Mouse (Mus musculus): ENCODE data around the gene Smbd1. TPM values are rescaled to one million over a fixed set of nuclear protein-coding genes. Genes with fewer than 3 reads are reported as not detected.

Smbd1 gene
- total RNA-seq (2014; fragmentation: Nextera tagmentation): not detected in 2 replicates
- not detected in 2 replicates for total RNA-seq (2017)
- polyA plus RNA-seq (2012): not detected in 2 replicates

DNA sequence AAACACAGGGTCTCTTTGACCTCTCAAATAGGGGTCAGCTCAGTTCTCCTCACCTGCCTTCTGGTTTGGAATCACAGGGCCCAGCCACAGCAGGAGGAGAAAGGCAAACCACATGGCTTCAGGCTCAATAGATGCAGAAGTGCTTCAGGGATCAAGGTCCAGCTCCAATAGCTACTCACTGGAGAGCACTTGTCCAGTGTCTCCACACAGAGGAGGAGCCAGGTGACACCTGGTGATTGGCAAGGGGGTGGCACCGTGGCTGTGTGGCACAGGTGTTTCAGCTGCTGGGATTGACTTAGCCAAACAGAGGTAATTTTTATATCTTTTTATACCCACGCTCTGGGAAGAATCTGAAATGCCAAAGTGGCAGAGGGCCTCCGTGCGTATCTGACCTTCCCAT is at the start of gene Smbd1:
Gene Smbd1 (minus strand): TSS at position 157 of the 400 bp plus-strand sequence.
- Histone ChIP-seq H3K4me1 (ENCODE audit: insufficient read depth, low read depth, low read length) (peaks cover 44% of the 10 kb centered on the region), H3K27me3 (ENCODE audit: insufficient read depth, low read length) (peaks cover 36% of the 10 kb centered on the region), H3K9me3 (replicated peaks) (no peaks in the 10 kb centered on the region), H3K4me3 (ENCODE audit: low read depth, low read length) (no peak within 1 kb of the TSS), H3K36me3 (replicated peaks) (no peaks in the 10 kb centered on the region)
- DNase-seq (ENCODE audit: low spot score) (no peak), ATAC-seq (ENCODE audit: extremely low read depth, insufficient number of reproducible peaks, low FRiP score, poor library complexity, severe bottlenecking) (no peak)
- TF ChIP-seq GATA2 (IDR thresholded peaks at IDR 0.05; ENCODE audit: borderline replicate concordance, low read depth, low read length) (no peak), TAL1 (conservative IDR thresholded peaks at IDR 0.05; ENCODE audit: low read depth, low read length) (no peak), GATA1 (IDR thresholded peaks at IDR 0.05; ENCODE audit: borderline replicate concordance, low read length) (no peak), CTCF (IDR thresholded peaks at IDR 0.05; ENCODE audit: low read depth, low read length) (no peak), POLR2AphosphoS5 (IDR thresholded peaks at IDR 0.05; ENCODE audit: insufficient replicate concordance, low read depth, low read length) (no peak)

DNA sequence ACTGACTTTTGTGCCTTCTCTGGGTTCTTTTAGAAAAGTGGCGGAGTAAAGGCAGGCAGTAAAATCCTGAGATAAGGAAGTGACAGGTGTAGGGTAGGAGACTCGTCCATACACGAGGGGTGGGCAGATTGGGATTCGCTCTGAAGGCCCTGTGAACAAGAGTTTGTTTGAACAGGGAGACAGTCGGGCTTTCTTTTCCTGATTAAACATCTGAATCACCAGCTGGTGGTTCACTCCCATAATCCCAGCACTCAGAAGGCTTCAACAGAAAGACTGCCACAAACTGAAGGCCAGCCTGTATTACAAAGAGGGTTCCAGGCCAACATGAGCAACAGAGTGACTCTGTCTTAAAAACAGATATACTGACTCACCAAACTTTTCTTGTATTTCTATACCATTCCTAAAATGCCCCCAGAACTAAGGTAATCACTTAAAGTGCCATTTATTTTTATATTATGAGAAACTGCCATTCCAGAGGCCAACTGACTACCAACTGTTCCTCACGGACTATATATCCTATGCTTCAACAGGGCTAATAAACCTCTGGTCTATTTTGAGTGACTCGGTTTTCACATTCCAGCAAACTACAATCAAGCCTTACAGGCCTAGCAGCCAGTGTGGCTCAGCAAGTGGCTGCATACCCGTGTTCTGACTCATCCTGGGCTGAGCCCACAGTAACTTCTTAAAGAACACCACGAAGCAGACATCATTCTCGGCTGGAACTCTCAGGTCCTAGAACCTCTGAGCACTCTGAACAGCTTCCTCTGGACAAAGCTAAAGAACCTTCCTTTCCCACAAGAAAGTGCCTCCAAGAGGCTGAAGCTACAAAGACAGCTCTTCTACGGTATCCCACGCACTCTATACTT is 48.7 kb upstream of the Smbd1 start:
- Histone ChIP-seq H3K9me3 (replicated peaks) (no peaks in the 10 kb centered on the region), H3K4me3 (ENCODE audit: low read depth, low read length) (no peak overlapping the region), H3K4me1 (ENCODE audit: insufficient read depth, low read depth, low read length) (peaks cover 6% of the 10 kb centered on the region; the same call in 1 of the 2 replicates), H3K36me3 (replicated peaks) (peaks cover 55% of the 10 kb centered on the region), H3K27me3 (ENCODE audit: insufficient read depth, low read length) (no peaks in the 10 kb centered on the region)
- ATAC-seq (ENCODE audit: extremely low read depth, insufficient number of reproducible peaks, low FRiP score, poor library complexity, severe bottlenecking) (no peak), DNase-seq (ENCODE audit: low spot score) (no peak)
- TF ChIP-seq TAL1 (conservative IDR thresholded peaks at IDR 0.05; ENCODE audit: low read depth, low read length) (no peak), POLR2AphosphoS5 (IDR thresholded peaks at IDR 0.05; ENCODE audit: insufficient replicate concordance, low read depth, low read length) (no peak), CTCF (IDR thresholded peaks at IDR 0.05; ENCODE audit: low read depth, low read length) (no peak), GATA1 (IDR thresholded peaks at IDR 0.05; ENCODE audit: borderline replicate concordance, low read length) (no peak), GATA2 (IDR thresholded peaks at IDR 0.05; ENCODE audit: borderline replicate concordance, low read depth, low read length) (no peak)

DNA sequence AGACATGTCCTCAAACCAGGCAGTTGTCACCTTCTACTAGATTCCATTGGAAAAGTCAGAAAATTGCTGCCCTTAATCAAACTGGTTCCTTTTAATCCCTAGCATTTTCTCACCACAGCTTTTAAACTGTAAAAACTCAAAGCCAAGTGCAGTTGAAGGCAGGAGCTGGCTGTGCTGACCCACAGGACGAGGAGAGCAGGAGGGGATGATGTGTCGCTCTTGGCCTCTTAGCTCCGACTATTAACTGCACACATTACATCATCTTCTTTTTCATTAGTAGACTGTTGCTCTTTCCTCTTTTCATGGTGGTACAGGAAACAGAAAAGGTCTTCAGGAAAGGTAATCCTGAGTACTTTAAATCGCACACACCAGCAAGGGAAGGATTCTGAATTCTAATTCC is 48.1 kb upstream of the Smbd1 start:
- TF ChIP-seq GATA2 (IDR thresholded peaks at IDR 0.05; ENCODE audit: borderline replicate concordance, low read depth, low read length) (no peak), TAL1 (conservative IDR thresholded peaks at IDR 0.05; ENCODE audit: low read depth, low read length) (no peak), CTCF (IDR thresholded peaks at IDR 0.05; ENCODE audit: low read depth, low read length) (no peak), POLR2AphosphoS5 (IDR thresholded peaks at IDR 0.05; ENCODE audit: insufficient replicate concordance, low read depth, low read length) (no peak), GATA1 (IDR thresholded peaks at IDR 0.05; ENCODE audit: borderline replicate concordance, low read length) (no peak)
- ATAC-seq (ENCODE audit: extremely low read depth, insufficient number of reproducible peaks, low FRiP score, poor library complexity, severe bottlenecking): no peak
- Histone ChIP-seq H3K4me1 (ENCODE audit: insufficient read depth, low read depth, low read length) (peaks cover 3% of the 10 kb centered on the region; the same call in 1 of the 2 replicates), H3K4me3 (ENCODE audit: low read depth, low read length) (no peak overlapping the region), H3K36me3 (replicated peaks) (peaks cover 53% of the 10 kb centered on the region), H3K27me3 (ENCODE audit: insufficient read depth, low read length) (no peaks in the 10 kb centered on the region), H3K9me3 (replicated peaks) (no peaks in the 10 kb centered on the region)
- no peak for DNase-seq (ENCODE audit: low spot score)

DNA sequence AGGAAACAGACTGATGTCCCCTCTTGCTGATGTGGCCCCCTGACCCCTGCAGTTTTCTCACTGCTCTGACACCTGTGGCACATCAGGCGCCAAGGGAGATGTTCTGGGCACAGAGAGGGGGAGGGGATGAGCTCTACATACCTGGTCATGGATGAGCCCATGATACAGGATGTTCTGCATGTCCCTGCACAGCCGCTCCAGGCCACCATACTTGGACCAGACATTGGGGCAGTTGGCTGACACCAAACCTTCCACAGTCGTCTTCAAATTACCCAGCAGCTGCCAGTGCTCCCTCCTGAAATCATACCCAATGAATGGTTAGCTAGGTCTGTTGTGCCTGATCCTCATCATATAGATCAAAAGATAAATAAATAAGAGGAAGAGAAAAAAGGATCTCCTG is 46.5 kb upstream of the Smbd1 start:
- Histone ChIP-seq H3K36me3 (replicated peaks) (peaks cover 56% of the 10 kb centered on the region), H3K9me3 (replicated peaks) (no peaks in the 10 kb centered on the region), H3K4me3 (ENCODE audit: low read depth, low read length) (no peak overlapping the region), H3K4me1 (ENCODE audit: insufficient read depth, low read depth, low read length) (peaks cover 3% of the 10 kb centered on the region; the same call in 1 of the 2 replicates), H3K27me3 (ENCODE audit: insufficient read depth, low read length) (no peaks in the 10 kb centered on the region)
- TF ChIP-seq POLR2AphosphoS5 (IDR thresholded peaks at IDR 0.05; ENCODE audit: insufficient replicate concordance, low read depth, low read length) (no peak), TAL1 (conservative IDR thresholded peaks at IDR 0.05; ENCODE audit: low read depth, low read length) (no peak), GATA1 (IDR thresholded peaks at IDR 0.05; ENCODE audit: borderline replicate concordance, low read length) (no peak), CTCF (IDR thresholded peaks at IDR 0.05; ENCODE audit: low read depth, low read length) (no peak), GATA2 (IDR thresholded peaks at IDR 0.05; ENCODE audit: borderline replicate concordance, low read depth, low read length) (no peak)
- no peak for DNase-seq (ENCODE audit: low spot score)
- no peak for ATAC-seq (ENCODE audit: extremely low read depth, insufficient number of reproducible peaks, low FRiP score, poor library complexity, severe bottlenecking)

DNA sequence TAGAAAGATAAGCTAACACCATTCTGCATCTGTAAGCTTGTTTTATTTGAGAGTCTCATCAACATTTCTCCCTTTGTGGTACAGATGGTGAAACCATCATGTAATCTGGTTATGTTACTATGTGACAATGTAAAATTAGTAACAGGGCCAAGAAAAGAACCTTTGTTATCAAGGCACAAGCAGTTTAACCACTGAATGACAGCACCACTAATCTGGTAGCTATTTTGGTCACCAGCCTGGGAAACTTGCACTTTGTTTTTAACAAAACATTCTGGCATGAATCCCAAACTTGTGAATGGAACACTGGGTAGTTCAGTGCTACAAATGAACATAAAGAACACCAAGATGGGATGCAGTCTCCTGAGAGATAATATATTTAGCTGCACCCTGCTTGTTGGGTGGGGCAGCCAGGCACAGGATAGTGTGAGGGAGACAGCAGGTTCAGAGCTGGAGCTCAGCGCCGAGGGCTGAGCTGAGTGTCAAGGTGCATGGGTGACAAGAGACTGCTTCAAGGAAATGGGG is 43.8 kb upstream of the Smbd1 start:
- ATAC-seq (ENCODE audit: extremely low read depth, insufficient number of reproducible peaks, low FRiP score, poor library complexity, severe bottlenecking): no peak
- H3K4me3 ChIP-seq (ENCODE audit: low read depth, low read length): no peak overlapping the region
- H3K27me3 ChIP-seq (ENCODE audit: insufficient read depth, low read length): no peaks in the 10 kb centered on the region
- peaks cover 3% of the 10 kb centered on the region; the same call in 1 of the 2 replicates for H3K4me1 ChIP-seq (ENCODE audit: insufficient read depth, low read depth, low read length)
- peaks cover 55% of the 10 kb centered on the region for H3K36me3 ChIP-seq (replicated peaks)
- DNase-seq (ENCODE audit: low spot score): no peak
- TF ChIP-seq TAL1 (conservative IDR thresholded peaks at IDR 0.05; ENCODE audit: low read depth, low read length) (no peak), GATA1 (IDR thresholded peaks at IDR 0.05; ENCODE audit: borderline replicate concordance, low read length) (no peak), GATA2 (IDR thresholded peaks at IDR 0.05; ENCODE audit: borderline replicate concordance, low read depth, low read length) (no peak), CTCF (IDR thresholded peaks at IDR 0.05; ENCODE audit: low read depth, low read length) (no peak), POLR2AphosphoS5 (IDR thresholded peaks at IDR 0.05; ENCODE audit: insufficient replicate concordance, low read depth, low read length) (no peak)
- no peaks in the 10 kb centered on the region for H3K9me3 ChIP-seq (replicated peaks)

DNA sequence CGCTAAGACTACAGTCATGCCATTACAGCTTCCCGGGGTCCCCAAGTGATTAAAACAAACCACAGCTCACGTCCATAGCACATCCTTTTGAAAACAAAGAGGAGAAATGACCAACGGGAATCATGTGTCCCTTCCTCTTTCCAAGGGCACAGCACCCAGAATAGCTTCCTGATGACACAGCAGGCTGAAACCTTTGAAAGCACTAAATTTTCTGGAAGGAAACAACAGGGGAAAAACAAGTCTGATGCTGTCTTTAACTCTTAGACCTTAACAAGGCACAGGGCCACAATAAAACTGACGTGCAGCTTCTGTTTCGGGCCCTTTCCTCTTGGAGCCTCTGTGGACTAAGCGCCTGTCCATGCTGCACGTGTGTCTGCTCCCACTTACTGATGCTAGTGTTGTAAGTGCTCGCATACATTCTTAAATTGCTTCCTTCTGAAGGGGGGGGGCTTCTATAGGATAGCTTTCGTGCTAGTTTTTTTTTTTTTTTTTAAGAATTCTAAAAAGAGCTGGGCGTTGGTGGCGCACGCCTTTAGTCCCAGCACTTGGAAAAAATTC is 43.3 kb upstream of the Smbd1 start:
- no peak for TF ChIP-seq TAL1 (conservative IDR thresholded peaks at IDR 0.05; ENCODE audit: low read depth, low read length)
- TF ChIP-seq POLR2AphosphoS5 (IDR thresholded peaks at IDR 0.05; ENCODE audit: insufficient replicate concordance, low read depth, low read length): no peak
- no peak for TF ChIP-seq GATA2 (IDR thresholded peaks at IDR 0.05; ENCODE audit: borderline replicate concordance, low read depth, low read length)
- TF ChIP-seq CTCF (IDR thresholded peaks at IDR 0.05; ENCODE audit: low read depth, low read length): no peak
- no peak for TF ChIP-seq GATA1 (IDR thresholded peaks at IDR 0.05; ENCODE audit: borderline replicate concordance, low read length)
- no peak overlapping the region for H3K4me3 ChIP-seq (ENCODE audit: low read depth, low read length)
- H3K36me3 ChIP-seq (replicated peaks): peaks cover 58% of the 10 kb centered on the region
- no peak for DNase-seq (ENCODE audit: low spot score)
- peaks cover 3% of the 10 kb centered on the region; the same call in 1 of the 2 replicates for H3K4me1 ChIP-seq (ENCODE audit: insufficient read depth, low read depth, low read length)
- H3K9me3 ChIP-seq (replicated peaks): no peaks in the 10 kb centered on the region
- ATAC-seq (ENCODE audit: extremely low read depth, insufficient number of reproducible peaks, low FRiP score, poor library complexity, severe bottlenecking): no peak
- H3K27me3 ChIP-seq (ENCODE audit: insufficient read depth, low read length): no peaks in the 10 kb centered on the region

All from G1E (cell line).